Mouse (Mus musculus) erythroblast, embryonic 14.5 days (primary cell): ENCODE measurements around the gene Hoxb2. TPM values are rescaled to one million over a fixed set of nuclear protein-coding genes. Genes with fewer than 3 reads are reported as not detected.

Experiments used
- H3K27me3 ChIP-seq: 2 replicates; pipeline ENCODE4 v1.6.1; 2012; ENCODE audit warnings: inconsistent platforms; ENCODE audit not compliant: control insufficient read depth
- H3K36me3 ChIP-seq: 2 replicates; pipeline ENCODE4 v1.6.1; 2012; ENCODE audit warnings: mild to moderate bottlenecking, inconsistent platforms; ENCODE audit not compliant: control insufficient read depth
- H3K4me1 ChIP-seq: 2 replicates; pipeline ENCODE4 v1.6.1; 2012; ENCODE audit warnings: inconsistent platforms; ENCODE audit not compliant: control insufficient read depth
- H3K4me3 ChIP-seq: replicated peaks from 2 replicates; pipeline ENCODE3; 2012; ENCODE audit warnings: moderate library complexity, mild to moderate bottlenecking, inconsistent platforms
- H3K9me3 ChIP-seq: 2 replicates; pipeline ENCODE4 v1.6.1; 2012; ENCODE audit warnings: low read length, inconsistent platforms, mixed read lengths; ENCODE audit not compliant: control insufficient read depth
- GATA1 ChIP-seq: IDR thresholded peaks from 2 replicates; pipeline ENCODE4 v1.6.1; 2012; ENCODE audit warnings: low read length, inconsistent platforms, mixed read lengths
- TAL1 ChIP-seq: IDR thresholded peaks from 3 replicates; pipeline ENCODE4 v1.6.1; 2012; ENCODE audit warnings: low read length, inconsistent platforms, mixed read lengths
- polyA plus RNA-seq: library from polyadenylated mRNA; stranded (reverse); fragments of >175 nt; gene quantifications from 2 replicates; pipeline ENCODE4 v1.2.3, GENCODE M21; 2012

The Hoxb2 gene
- polyA plus RNA-seq = not detected in 2 replicates

- peaks cover 98% of the 10 kb centered on the region for H3K27me3 ChIP-seq
- no peak for TF ChIP-seq GATA1
- TF ChIP-seq TAL1 = no peak
- no peaks in the 10 kb centered on the region for H3K4me1 ChIP-seq
- no peak within 1 kb of the TSS for H3K4me3 ChIP-seq
- H3K9me3 ChIP-seq = no peaks in the 10 kb centered on the region
- no peaks in the 10 kb centered on the region for H3K36me3 ChIP-seq
These were observed at the start of gene Hoxb2 for GRCm38 (mm10) chr11:96350341-96350624. TSS of gene Hoxb2 (plus strand) at chr11:96350525.

DNA sequence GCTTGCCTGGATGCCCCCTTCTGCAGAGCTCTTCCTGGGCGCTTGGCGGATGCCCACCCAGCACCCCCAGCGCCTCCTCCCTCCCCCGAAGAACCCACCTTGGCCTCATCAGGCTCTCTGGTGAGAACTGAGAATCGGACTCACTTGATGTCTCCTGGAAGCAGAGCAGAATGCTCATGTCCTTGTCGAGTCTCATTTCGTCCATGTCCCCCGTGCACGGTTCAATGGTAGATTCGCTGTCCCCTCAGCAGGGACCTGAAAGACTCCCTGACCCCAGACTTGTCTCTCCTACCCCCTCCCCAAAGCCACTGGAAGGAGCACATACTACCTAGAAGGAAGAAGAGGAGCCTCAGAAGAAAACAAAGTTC lies 49.3 kb upstream of the Hoxb2 start:
- no peak overlapping the region for H3K4me3 ChIP-seq
- TF ChIP-seq TAL1 (no peak), GATA1 (no peak)
- H3K27me3 ChIP-seq = peaks cover 100% of the 10 kb centered on the region
- H3K4me1 ChIP-seq = no peaks in the 10 kb centered on the region
- no peaks in the 10 kb centered on the region for H3K36me3 ChIP-seq
- no peaks in the 10 kb centered on the region for H3K9me3 ChIP-seq

DNA sequence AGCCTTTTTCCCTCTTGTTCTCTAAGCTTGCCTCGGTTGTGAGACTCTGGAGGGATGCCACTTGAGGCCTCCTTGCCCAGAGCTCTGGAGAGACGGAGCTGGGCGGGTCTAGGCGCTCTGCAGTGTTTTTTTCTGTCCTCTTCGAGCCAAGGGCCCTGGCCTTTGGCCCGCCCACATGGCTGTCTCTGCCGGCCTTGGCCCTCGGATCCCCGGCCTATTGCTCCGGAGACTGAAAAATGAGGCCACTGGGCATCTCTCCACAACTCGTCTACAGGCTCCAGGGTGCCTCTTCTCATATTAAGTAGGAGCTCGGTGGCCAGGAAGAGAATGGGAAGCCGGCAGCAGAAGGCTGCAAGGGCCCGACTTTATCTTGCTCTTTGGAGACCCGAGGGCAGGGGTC lies 48.5 kb upstream of the Hoxb2 start:
- TF ChIP-seq TAL1 = no peak
- no peak for TF ChIP-seq GATA1
- peaks cover 100% of the 10 kb centered on the region for H3K27me3 ChIP-seq
- H3K4me1 ChIP-seq = no peaks in the 10 kb centered on the region
- H3K36me3 ChIP-seq = no peaks in the 10 kb centered on the region
- H3K9me3 ChIP-seq = no peaks in the 10 kb centered on the region
- H3K4me3 ChIP-seq = no peak overlapping the region

DNA sequence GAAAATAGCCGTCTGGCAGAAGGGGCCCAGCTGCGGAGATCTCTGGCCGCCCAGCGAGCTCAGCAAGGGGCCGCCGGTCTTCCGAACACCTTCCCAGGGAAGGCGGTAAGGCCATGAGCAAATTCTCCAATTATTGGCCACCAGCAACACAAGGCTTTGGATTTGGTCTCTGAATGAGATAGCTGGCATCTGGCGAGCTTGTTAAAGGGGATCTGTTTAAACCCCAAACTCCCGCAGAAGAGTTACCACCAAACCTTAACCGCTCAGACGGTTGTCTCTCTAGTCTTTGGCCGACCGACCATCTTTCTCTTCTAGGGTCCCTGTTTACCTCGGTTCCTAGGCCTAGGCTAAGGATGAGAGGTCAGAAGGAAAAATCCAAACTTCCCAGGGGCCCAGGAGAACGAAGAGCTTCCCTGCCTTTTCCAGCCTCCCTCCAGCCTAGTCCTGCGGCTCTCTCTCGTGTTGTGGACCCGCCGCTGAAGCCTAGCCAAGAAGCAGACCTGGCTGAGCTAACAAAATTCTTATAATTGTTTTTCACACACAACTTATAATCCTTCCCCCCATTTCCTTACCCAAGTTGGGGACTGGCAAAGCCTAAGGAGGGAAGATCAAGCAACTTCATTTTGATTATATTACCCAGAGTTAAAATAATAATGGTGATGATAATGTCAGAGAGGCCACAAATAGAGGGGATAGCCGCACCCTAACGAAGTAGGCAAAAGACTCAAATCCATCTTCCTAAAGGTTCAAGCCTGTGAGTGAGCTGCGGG lies 47.8 kb upstream of the Hoxb2 start:
- H3K36me3 ChIP-seq = no peaks in the 10 kb centered on the region
- no peak overlapping the region for H3K4me3 ChIP-seq
- TF ChIP-seq TAL1 = no peak
- TF ChIP-seq GATA1 = no peak
- H3K4me1 ChIP-seq = no peaks in the 10 kb centered on the region
- H3K9me3 ChIP-seq = no peaks in the 10 kb centered on the region
- peaks cover 100% of the 10 kb centered on the region for H3K27me3 ChIP-seq

DNA sequence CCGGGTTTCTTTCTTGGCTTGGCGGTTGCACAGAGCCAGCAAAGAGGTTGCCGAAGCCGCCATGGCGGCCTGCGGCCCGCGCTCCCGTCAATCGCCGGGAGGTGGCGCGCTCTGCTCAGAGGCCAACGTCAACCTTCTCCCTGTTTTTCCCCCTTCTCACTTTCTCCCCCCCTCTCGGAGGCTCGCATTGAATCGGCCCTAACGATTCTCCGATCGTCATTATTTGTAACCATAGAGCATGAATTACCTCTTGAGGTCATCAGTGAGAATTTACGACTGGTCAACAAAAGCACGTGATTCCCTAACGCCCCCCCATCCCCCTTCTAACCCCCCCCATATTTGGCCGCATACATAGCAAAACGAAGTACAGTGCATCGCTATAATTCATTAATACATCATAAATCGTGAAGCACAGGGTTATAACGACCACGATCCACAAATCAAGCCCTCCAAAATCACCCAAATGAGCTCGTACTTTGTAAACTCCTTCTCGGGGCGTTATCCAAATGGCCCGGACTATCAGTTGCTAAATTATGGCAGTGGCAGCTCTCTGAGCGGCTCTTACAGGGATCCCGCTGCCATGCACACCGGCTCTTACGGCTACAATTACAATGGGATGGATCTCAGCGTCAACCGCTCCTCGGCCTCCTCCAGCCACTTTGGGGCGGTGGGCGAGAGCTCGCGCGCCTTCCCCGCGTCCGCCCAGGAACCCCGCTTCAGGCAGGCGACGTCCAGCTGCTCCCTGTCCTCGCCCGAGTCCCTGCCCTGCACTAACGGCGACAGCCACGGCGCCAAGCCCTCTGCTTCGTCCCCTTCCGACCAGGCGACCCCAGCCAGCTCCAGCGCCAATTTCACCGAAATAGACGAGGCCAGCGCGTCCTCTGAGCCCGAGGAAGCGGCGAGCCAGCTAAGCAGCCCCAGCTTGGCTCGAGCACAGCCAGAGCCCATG lies 46.9 kb upstream of the Hoxb2 start, which contains the start of gene Hoxb5:
TSS of gene Hoxb5 (plus strand) at position 186 of the 949 bp plus-strand sequence.
- Histone ChIP-seq H3K9me3 (no peaks in the 10 kb centered on the region), H3K4me3 (no peak within 1 kb of the TSS), H3K27me3 (peaks cover 100% of the 10 kb centered on the region), H3K36me3 (no peaks in the 10 kb centered on the region), H3K4me1 (no peaks in the 10 kb centered on the region)
- TF ChIP-seq TAL1 (no peak), GATA1 (no peak)

- no peak for TF ChIP-seq TAL1
- no peak for TF ChIP-seq GATA1
- H3K4me1 ChIP-seq = no peaks in the 10 kb centered on the region
- peaks cover 100% of the 10 kb centered on the region for H3K27me3 ChIP-seq
- no peaks in the 10 kb centered on the region for H3K9me3 ChIP-seq
- no peaks in the 10 kb centered on the region for H3K36me3 ChIP-seq
- no peak overlapping the region for H3K4me3 ChIP-seq
These were observed 45.7 kb upstream of the Hoxb2 start for GRCm38 (mm10) chr11:96304381-96305195.

- H3K4me1 ChIP-seq = no peaks in the 10 kb centered on the region
- no peaks in the 10 kb centered on the region for H3K36me3 ChIP-seq
- H3K9me3 ChIP-seq = no peaks in the 10 kb centered on the region
- no peak overlapping the region for H3K4me3 ChIP-seq
- H3K27me3 ChIP-seq = peaks cover 100% of the 10 kb centered on the region
- TF ChIP-seq GATA1 = no peak
- TF ChIP-seq TAL1 = no peak
These were observed 44.7 kb upstream of the Hoxb2 start for GRCm38 (mm10) chr11:96305505-96306182.

DNA sequence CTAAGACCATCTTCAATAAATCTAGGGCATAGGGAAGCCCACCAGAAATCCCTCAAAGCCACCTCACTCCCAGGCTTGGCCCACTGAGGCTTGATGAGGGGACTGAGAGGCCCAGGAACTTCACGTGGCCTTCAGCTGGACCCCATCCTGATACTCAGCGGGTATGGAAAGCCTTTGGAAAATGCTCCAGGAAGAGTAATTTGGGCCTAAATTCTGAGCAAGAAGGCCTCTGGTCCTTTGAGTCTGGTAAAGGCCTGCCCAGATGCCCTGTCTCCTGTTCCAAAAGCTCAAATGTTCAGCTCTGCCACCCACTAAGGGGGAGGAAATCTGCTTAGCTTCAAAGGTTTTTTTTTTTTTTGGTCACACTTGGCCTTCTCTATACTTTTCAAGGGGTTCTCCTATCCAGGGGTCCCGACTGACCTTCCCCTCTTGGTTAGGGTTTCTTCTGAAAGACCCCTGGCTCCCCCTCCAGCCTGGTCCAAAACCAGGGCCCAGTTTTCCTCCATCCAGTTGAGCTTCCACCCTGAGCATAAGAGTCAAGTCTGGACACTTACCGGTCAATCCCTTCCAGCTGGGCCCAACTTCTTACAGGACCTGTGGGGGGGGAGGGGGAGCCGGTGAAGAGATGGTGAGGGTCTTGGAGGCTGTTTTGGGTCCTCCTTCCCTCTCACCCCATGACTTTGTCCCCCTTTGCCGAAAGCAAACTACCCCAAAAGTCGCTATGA lies 44.0 kb upstream of the Hoxb2 start:
- Histone ChIP-seq H3K9me3 (no peaks in the 10 kb centered on the region), H3K4me3 (no peak overlapping the region), H3K36me3 (no peaks in the 10 kb centered on the region), H3K4me1 (no peaks in the 10 kb centered on the region), H3K27me3 (peaks cover 100% of the 10 kb centered on the region)
- no peak for TF ChIP-seq GATA1
- TF ChIP-seq TAL1 = no peak
